Mouse (Mus musculus) spleen, adult 2 months (tissue): ENCODE data around the gene Rap1a. TPM values are rescaled to one million over a fixed set of nuclear protein-coding genes. Genes with fewer than 3 reads are reported as not detected.

Experiments
- DNase-seq, 2 experiments: peaks; one replicate each; pipeline versions ENCODE4 v3.0.0 to v3.0.0-alpha.2; 2012 to 2021; ENCODE audit warnings: low spot score in 2 of 2, low read depth in 1 of 2
- H3K27ac ChIP-seq: fragments of 200-500 bp; 2 replicates; pipeline ENCODE4 v1.5.1; 2012; ENCODE audit warnings: low read length, inconsistent platforms; ENCODE audit not compliant: insufficient read depth
- H3K27me3 ChIP-seq: fragments of 200-500 bp; 2 replicates; pipeline ENCODE4 v1.6.1; 2012; ENCODE audit warnings: mild to moderate bottlenecking, moderate library complexity, low read length, inconsistent platforms; ENCODE audit not compliant: control insufficient read depth, insufficient read depth
- H3K36me3 ChIP-seq: fragments of 200-500 bp; 2 replicates; pipeline ENCODE4 v1.6.1; 2012; ENCODE audit warnings: mild to moderate bottlenecking, low read length, inconsistent platforms; ENCODE audit not compliant: control insufficient read depth, insufficient read depth
- H3K4me1 ChIP-seq: fragments of 200-500 bp; 2 replicates; pipeline ENCODE4 v1.6.1; 2011; ENCODE audit warnings: inconsistent platforms; ENCODE audit not compliant: control insufficient read depth, insufficient read depth, insufficient read length
- H3K4me3 ChIP-seq: fragments of 200-500 bp; 2 replicates; pipeline ENCODE4 v1.5.1; 2011; ENCODE audit warnings: mild to moderate bottlenecking, inconsistent platforms; ENCODE audit not compliant: insufficient read depth, insufficient read length; ENCODE audit errors: extremely low read depth
- CTCF ChIP-seq: fragments of 200-500 bp; IDR thresholded peaks from 2 replicates; pipeline ENCODE4 v1.5.1; 2011; ENCODE audit warnings: mild to moderate bottlenecking, inconsistent platforms; ENCODE audit not compliant: insufficient read depth, insufficient read length, insufficient replicate concordance; ENCODE audit errors: extremely low read depth
- POLR2A ChIP-seq: fragments of 200-500 bp; IDR thresholded peaks from 2 replicates; pipeline ENCODE4 v1.6.1; 2011; ENCODE audit warnings: low read depth, low read length, inconsistent platforms
- WGBS: fragments of 180-500 bp; shearing (Covaris S2); methylation state at CpG from one replicate; pipeline ENCODE4 v1.1.7; 2018; 5-methylcytosine and 5-hydroxymethylcytosine counted together
- polyA plus RNA-seq: library from polyadenylated mRNA; depleted of rRNA; stranded (reverse); fragments of >200 nt; gene quantifications from 2 replicates; pipeline ENCODE4 v1.2.3, GENCODE M21; 2012

Rap1a gene
- polyA plus RNA-seq, 1 experiment = 8.0 TPM

DNA sequence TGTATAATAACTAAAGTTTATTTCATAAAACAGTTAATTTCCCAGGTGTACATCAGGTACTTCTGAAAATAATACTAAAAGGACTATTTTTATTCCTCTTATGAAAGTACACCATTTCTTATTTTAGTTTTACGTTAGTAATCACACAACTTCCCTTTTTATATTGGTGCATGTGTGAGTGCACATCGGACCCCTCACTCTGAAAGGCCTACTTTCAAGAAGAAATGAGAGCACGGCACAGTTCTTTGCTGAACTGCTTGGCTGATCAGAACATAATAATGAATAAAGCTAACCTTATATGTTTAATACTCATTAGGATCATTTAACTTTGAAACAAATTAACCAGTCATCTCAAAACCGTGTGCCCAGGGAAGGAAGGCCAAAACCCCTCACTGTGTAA is 4.4 kb downstream of the Rap1a start:
- 7% methylated on average over 4 of the region's 4 CpGs for WGBS
- Histone ChIP-seq H3K36me3 (no peaks in the 10 kb centered on the region; the same call in 1 of the 2 replicates), H3K27me3 (no peaks in the 10 kb centered on the region), H3K27ac (no peak overlapping the region), H3K4me3 (no peak overlapping the region), H3K4me1 (peaks cover 22% of the 10 kb centered on the region)
- no peak for TF ChIP-seq CTCF
- no peak for TF ChIP-seq POLR2A
- DNase-seq = no peak

DNA sequence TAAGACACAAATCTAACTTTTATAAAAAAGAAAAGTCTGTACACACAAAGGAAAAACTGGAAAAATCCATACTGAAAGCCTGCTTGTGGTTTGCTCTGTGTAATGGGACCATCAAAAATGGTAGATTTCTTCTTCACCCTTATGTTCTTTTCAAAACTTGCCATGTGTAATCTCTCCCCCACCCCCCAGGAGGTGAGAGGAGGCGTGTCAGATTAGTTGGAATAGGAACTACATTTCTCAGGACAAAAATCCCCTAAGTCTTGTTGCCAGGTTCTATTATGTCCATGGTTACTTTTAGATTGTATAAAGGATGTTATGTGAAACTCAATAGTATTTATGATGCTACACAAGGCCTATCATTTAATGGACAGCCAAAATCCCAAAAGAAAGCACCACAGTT is 6.8 kb downstream of the Rap1a start:
- TF ChIP-seq POLR2A (no peak), CTCF (no peak)

DNA sequence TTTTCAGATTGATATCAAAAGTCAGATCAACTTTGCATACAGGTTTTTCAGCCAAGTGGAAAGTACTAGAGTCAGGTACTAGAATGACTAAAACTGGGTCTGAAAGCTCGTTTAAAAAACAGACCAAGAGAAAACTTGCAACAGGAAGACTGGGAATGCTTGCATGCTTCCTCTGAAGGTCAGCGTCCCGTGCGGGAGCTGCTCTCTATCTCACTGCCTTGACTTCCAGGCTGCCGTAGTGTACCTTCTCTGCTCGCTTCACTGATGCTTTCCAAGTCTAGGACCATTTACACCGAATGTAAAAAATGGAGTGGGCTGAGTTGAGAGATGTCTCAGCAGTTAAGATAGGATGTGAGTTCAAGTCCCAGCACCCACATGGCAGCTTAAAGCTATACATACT is 8.8 kb downstream of the Rap1a start:
- Histone ChIP-seq H3K4me1 (peaks cover 9% of the 10 kb centered on the region), H3K27ac (no peak overlapping the region), H3K4me3 (no peak overlapping the region), H3K27me3 (no peaks in the 10 kb centered on the region), H3K36me3 (peaks cover 1% of the 10 kb centered on the region)
- no peak for TF ChIP-seq CTCF
- TF ChIP-seq POLR2A = no peak
- DNase-seq = no peak
- WGBS = 82% methylated on average over 7 of the region's 7 CpGs

More for the DNA sequence above, 6.8 kb downstream of the Rap1a start:
- 73% methylated on average over 1 of the region's 1 CpGs for WGBS
- Histone ChIP-seq H3K36me3 (peaks cover 1% of the 10 kb centered on the region), H3K4me1 (peaks cover 17% of the 10 kb centered on the region), H3K27me3 (no peaks in the 10 kb centered on the region), H3K4me3 (no peak overlapping the region), H3K27ac (no peak overlapping the region)
- DNase-seq = no peak

DNA sequence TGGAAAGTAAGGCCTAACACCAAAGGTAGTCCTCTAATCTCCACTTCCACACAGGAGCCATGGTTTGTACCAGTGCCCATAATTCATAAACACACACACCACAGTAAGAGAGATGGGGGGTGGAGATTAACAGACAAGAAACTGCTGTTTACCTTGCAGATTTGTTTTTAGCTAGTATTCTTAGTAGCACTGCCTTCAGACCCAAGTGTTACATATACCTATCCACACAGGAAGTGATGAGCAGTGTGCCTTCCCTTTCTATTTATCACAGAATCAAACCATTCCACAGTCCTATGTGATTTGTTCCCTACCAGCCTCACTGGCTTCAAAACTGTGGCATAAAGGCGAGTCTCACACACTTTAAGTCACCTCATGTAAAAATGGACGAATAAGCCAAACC is 10.0 kb downstream of the Rap1a start:
- no peaks in the 10 kb centered on the region for H3K27me3 ChIP-seq
- peaks cover 6% of the 10 kb centered on the region for H3K4me1 ChIP-seq
- 91% methylated on average over 2 of the region's 2 CpGs for WGBS
- no peak overlapping the region for H3K4me3 ChIP-seq
- no peak for TF ChIP-seq CTCF
- TF ChIP-seq POLR2A = no peak
- H3K27ac ChIP-seq = no peak overlapping the region; the same call in 1 of the 2 replicates
- peaks cover 1% of the 10 kb centered on the region for H3K36me3 ChIP-seq
- DNase-seq = no peak

DNA sequence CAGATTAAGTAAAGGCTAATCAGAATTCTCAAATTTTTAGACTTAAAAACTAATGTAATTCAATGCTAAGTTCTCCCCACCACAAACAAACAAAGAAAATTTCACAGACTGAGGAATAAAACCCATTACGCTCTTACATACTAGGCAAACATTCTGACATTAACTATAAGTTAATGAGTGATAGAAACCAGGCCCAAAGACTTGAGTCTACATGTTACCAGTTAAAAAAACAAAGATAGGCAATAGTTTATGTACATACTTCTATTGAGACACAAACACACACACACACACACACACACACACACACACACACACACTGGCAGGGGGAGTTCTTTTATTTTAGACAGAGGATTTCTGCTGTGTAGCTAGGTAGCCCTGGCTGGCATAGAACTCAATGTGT is 10.8 kb downstream of the Rap1a start:
- Histone ChIP-seq H3K4me1 (peaks cover 3% of the 10 kb centered on the region), H3K36me3 (peaks cover 1% of the 10 kb centered on the region), H3K4me3 (no peak overlapping the region), H3K27me3 (no peaks in the 10 kb centered on the region), H3K27ac (no peak overlapping the region)
- no peak for DNase-seq
- WGBS = 96% methylated on average over 1 of the region's 1 CpGs
- TF ChIP-seq CTCF = no peak
- no peak for TF ChIP-seq POLR2A

DNA sequence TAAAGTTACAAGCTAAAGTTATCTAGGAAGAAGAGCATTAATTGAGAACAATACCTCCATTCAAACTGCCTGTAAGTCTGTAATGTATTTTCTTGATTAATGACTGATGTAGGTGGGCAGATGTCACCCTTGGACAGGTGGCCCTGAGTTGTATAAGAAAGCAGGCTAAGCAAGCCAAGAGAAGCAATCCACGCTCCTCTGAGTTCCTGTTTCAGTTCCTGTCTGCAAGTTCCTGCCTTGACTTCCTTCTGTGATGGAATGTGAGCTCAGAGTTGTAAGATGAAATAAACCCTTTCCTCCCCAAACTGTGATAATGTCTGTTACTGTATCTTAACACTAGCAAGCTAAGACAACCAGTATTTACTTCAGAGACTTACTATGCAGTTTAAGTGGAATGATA is 11.4 kb downstream of the Rap1a start:
- Histone ChIP-seq H3K27me3 (no peaks in the 10 kb centered on the region), H3K27ac (no peak overlapping the region), H3K36me3 (peaks cover 1% of the 10 kb centered on the region), H3K4me1 (peaks cover 5% of the 10 kb centered on the region), H3K4me3 (no peak overlapping the region)
- peak in 1 of 2 experiments; percentile 48 for DNase-seq
- 31% methylated on average over 1 of the region's 1 CpGs for WGBS
- TF ChIP-seq CTCF = no peak
- no peak for TF ChIP-seq POLR2A

DNA sequence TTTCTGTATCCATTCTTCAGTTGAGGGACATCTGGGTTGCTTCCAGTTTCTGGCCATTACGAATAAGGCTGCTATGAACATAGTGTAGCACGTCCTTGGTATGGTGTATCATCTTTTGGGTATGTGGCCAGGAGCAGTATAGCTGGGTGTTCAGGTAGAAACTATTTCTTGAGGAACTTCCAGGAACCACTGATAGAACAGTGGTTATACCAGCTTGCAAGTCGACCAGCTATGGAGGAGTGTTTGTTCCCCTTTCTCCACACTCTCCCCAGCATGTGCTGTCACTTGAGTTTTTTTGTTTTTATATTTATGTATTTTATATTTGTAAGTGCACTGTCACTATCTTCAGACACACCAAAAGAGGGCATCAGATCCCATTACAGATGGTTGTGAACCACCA is 13.8 kb downstream of the Rap1a start:
- 68% methylated on average over 3 of the region's 3 CpGs for WGBS

More for the DNA sequence above, 13.8 kb downstream of the Rap1a start:
- no peak overlapping the region for H3K4me3 ChIP-seq
- TF ChIP-seq POLR2A = no peak
- no peak for TF ChIP-seq CTCF
- H3K27ac ChIP-seq = no peak overlapping the region
- no peaks in the 10 kb centered on the region for H3K27me3 ChIP-seq
- peaks cover 3% of the 10 kb centered on the region for H3K4me1 ChIP-seq
- no peak for DNase-seq
- peaks cover 1% of the 10 kb centered on the region for H3K36me3 ChIP-seq
